Mouse (Mus musculus) lung, postnatal 4 days (tissue): ENCODE measurements around the gene Itpripl1.
A peak's percentile ranks its signal among the peaks of the same experiment; 100 is the strongest.
"Not testable (repeated sequence)": the region's sequence is repeated elsewhere in the genome, so short reads cannot be mapped to it uniquely, and the experiment has no call there.

Source experiments
- DNase-seq, 2 experiments: peaks; one replicate each; pipeline ENCODE4 v3.0.0; 2021

Itpripl1 gene

GRCm38 (mm10) chr2:127143158-127144063 lies at the start of gene Itpripl1:
Itpripl1 (minus strand) TSS chr2:127143442.
- DNase-seq, result peak; percentile 86 to 87

GRCm38 (mm10) chr2:127189574-127189973 lies 46.3 kb upstream of the Itpripl1 start:
- no peak for DNase-seq

GRCm38 (mm10) chr2:127182598-127183381 lies 39.5 kb upstream of the Itpripl1 start:
- peak; percentile 84 to 88 for DNase-seq

GRCm38 (mm10) chr2:127166261-127166660 lies 23.0 kb upstream of the Itpripl1 start:
- DNase-seq, result peak in 1 of 2 experiments; percentile 17

- no peak for DNase-seq
Measured at GRCm38 (mm10) chr2:127165675-127166074, 22.4 kb upstream of the Itpripl1 start.

- no peak for DNase-seq
Measured at GRCm38 (mm10) chr2:127145699-127146098, 2.5 kb upstream of the Itpripl1 start.

GRCm38 (mm10) chr2:127142577-127143157 lies 575 bp downstream of the Itpripl1 start:
- DNase-seq, result no peak

GRCm38 (mm10) chr2:127142031-127142430 lies 1.2 kb downstream of the Itpripl1 start:
- no peak for DNase-seq

GRCm38 (mm10) chr2:127140011-127140410 lies 3.2 kb downstream of the Itpripl1 start:
- DNase-seq, result no peak

- DNase-seq, result no peak
Measured at GRCm38 (mm10) chr2:127139605-127140004, 3.6 kb downstream of the Itpripl1 start.

GRCm38 (mm10) chr2:127139094-127139493 lies 4.1 kb downstream of the Itpripl1 start:
- DNase-seq, result no peak

GRCm38 (mm10) chr2:127138449-127138848 lies 4.8 kb downstream of the Itpripl1 start:
- no peak for DNase-seq

GRCm38 (mm10) chr2:127137838-127138420 lies 5.3 kb downstream of the Itpripl1 start:
- DNase-seq, result no peak

GRCm38 (mm10) chr2:127136979-127137378 lies 6.3 kb downstream of the Itpripl1 start:
- DNase-seq, result peak; percentile 73 to 79

GRCm38 (mm10) chr2:127135255-127135654 lies 8.0 kb downstream of the Itpripl1 start:
- not testable (repeated sequence) for DNase-seq

- DNase-seq, result peak; percentile 93 to 96
Measured at GRCm38 (mm10) chr2:127133621-127134461, 9.4 kb downstream of the Itpripl1 start, which contains the start of gene Ncaph. Ncaph (minus strand) TSS chr2:127133954.

GRCm38 (mm10) chr2:127131353-127131752 lies 11.9 kb downstream of the Itpripl1 start:
- no peak for DNase-seq

GRCm38 (mm10) chr2:127128926-127129325 lies 14.3 kb downstream of the Itpripl1 start:
- no peak for DNase-seq

- peak; percentile 67 to 87 for DNase-seq
Measured at GRCm38 (mm10) chr2:127121591-127122235, 21.5 kb downstream of the Itpripl1 start.

GRCm38 (mm10) chr2:127108986-127109385 lies 34.3 kb downstream of the Itpripl1 start:
- no peak for DNase-seq

GRCm38 (mm10) chr2:127092000-127092399 lies 51.2 kb downstream of the Itpripl1 start:
- DNase-seq, result no peak
